Mouse (Mus musculus): ENCODE data around the gene Fcamr. TPM values are rescaled to one million over a fixed set of nuclear protein-coding genes. Genes with fewer than 3 reads are reported as not detected.
A peak's percentile ranks its signal among the peaks of the same experiment; 100 is the strongest.

The Fcamr gene
- total and polyA plus RNA-seq, 3 experiments = not detected

DNA sequence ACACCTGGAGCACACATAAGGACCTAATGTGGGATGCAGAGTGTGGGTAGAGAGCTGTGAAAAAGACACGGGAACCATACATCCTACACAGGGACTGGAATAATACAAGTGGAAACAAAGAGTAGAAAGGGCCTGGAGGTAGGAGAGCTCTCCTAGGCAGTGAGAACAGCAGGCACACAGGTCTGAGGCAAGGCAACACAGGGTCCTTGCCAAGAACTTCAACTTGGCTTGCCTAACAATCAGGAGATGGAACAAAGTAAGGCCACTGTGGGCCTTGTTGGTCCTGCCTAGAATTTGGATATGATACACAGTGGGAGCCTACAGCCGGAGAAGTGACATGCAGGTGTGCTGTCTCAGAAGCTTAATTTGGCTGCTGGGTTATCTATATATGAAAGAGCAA lies 30.8 kb upstream of the Fcamr start:
- TF ChIP-seq TAL1 (conservative IDR thresholded peaks at IDR 0.05; ENCODE audit: low read depth, low read length) = no peak
- TF ChIP-seq POLR2AphosphoS5 (IDR thresholded peaks at IDR 0.05; ENCODE audit: insufficient replicate concordance, low read depth, low read length) = no peak
- no peak for TF ChIP-seq GATA1 (IDR thresholded peaks at IDR 0.05; ENCODE audit: borderline replicate concordance, low read length)
- no peak for TF ChIP-seq GATA2 (IDR thresholded peaks at IDR 0.05; ENCODE audit: borderline replicate concordance, low read depth, low read length)
- TF ChIP-seq CTCF (IDR thresholded peaks at IDR 0.05; ENCODE audit: low read depth, low read length) = no peak
- no peaks in the 10 kb centered on the region for H3K36me3 ChIP-seq (replicated peaks)
- H3K4me1 ChIP-seq (ENCODE audit: insufficient read depth, low read depth, low read length) = peaks cover 19% of the 10 kb centered on the region
- H3K4me3 ChIP-seq (ENCODE audit: low read depth, low read length) = no peak overlapping the region
- no peak for DNase-seq (ENCODE audit: low spot score)
- no peak for ATAC-seq (ENCODE audit: extremely low read depth, insufficient number of reproducible peaks, low FRiP score, poor library complexity, severe bottlenecking)
- peaks cover 10% of the 10 kb centered on the region for H3K27me3 ChIP-seq (ENCODE audit: insufficient read depth, low read length)
- H3K9me3 ChIP-seq (replicated peaks) = no peaks in the 10 kb centered on the region

DNA sequence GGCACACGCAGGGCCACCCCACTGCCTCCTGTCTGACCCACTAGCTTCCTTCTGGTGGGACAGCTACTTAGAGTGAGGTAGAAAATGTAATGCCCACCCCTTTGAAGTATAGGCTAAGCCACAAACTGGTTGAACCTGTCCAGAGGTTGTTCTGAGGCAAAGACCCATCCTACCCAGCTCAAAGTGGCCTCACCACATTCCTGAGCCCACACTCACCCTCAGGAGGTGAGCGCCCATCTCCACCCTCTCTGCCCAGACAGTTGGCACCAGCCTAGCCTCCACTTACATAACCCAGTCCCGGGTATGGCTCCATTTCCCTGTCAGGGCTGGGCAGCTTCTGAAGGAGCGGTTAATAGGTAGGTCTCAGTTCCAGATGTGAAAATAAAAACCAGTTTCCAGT lies 30.2 kb upstream of the Fcamr start:
- no peak for ATAC-seq (ENCODE audit: extremely low read depth, insufficient number of reproducible peaks, low FRiP score, poor library complexity, severe bottlenecking)
- H3K27me3 ChIP-seq (ENCODE audit: insufficient read depth, low read length) = peaks cover 10% of the 10 kb centered on the region

DNA sequence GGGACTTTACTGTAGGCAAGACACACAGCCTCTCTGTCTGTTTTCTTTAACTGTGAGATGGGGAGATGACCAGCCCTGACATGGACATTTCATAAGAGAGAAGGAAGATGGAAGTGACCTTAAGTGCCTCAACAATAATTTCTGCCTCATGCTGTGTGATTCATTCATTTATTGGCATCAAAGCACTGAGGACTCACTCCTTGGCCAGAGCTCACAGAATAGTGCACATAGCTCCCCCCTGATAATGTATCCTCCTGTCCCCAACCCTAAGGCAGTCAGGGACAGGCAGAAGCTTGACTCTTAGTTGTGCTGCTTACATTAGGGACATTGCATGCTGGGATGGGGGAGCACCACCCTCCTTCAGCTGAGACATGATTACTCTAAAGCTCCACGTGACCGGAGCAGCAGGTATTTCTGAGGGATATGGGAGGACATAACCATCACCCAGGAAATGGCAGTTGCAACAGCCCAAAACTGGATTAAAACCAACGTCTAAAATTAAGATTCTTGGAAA lies 29.7 kb upstream of the Fcamr start:
- DNase-seq (ENCODE audit: low spot score) (no peak), ATAC-seq (ENCODE audit: extremely low read depth, insufficient number of reproducible peaks, low FRiP score, poor library complexity, severe bottlenecking) (no peak)
- Histone ChIP-seq H3K9me3 (replicated peaks) (no peaks in the 10 kb centered on the region), H3K4me1 (ENCODE audit: insufficient read depth, low read depth, low read length) (peaks cover 21% of the 10 kb centered on the region), H3K4me3 (ENCODE audit: low read depth, low read length) (no peak overlapping the region), H3K36me3 (replicated peaks) (no peaks in the 10 kb centered on the region), H3K27me3 (ENCODE audit: insufficient read depth, low read length) (peaks cover 10% of the 10 kb centered on the region)
- no peak for TF ChIP-seq GATA1 (IDR thresholded peaks at IDR 0.05; ENCODE audit: borderline replicate concordance, low read length)
- no peak for TF ChIP-seq GATA2 (IDR thresholded peaks at IDR 0.05; ENCODE audit: borderline replicate concordance, low read depth, low read length)

More for the DNA sequence above, 30.2 kb upstream of the Fcamr start:
- no peak for DNase-seq (ENCODE audit: low spot score)
- no peaks in the 10 kb centered on the region for H3K36me3 ChIP-seq (replicated peaks)
- TF ChIP-seq CTCF (IDR thresholded peaks at IDR 0.05; ENCODE audit: low read depth, low read length) (no peak), POLR2AphosphoS5 (IDR thresholded peaks at IDR 0.05; ENCODE audit: insufficient replicate concordance, low read depth, low read length) (no peak), TAL1 (conservative IDR thresholded peaks at IDR 0.05; ENCODE audit: low read depth, low read length) (no peak), GATA1 (IDR thresholded peaks at IDR 0.05; ENCODE audit: borderline replicate concordance, low read length) (no peak), GATA2 (IDR thresholded peaks at IDR 0.05; ENCODE audit: borderline replicate concordance, low read depth, low read length) (no peak)
- no peaks in the 10 kb centered on the region for H3K9me3 ChIP-seq (replicated peaks)
- H3K4me1 ChIP-seq (ENCODE audit: insufficient read depth, low read depth, low read length) = peaks cover 19% of the 10 kb centered on the region
- H3K4me3 ChIP-seq (ENCODE audit: low read depth, low read length) = no peak overlapping the region

DNA sequence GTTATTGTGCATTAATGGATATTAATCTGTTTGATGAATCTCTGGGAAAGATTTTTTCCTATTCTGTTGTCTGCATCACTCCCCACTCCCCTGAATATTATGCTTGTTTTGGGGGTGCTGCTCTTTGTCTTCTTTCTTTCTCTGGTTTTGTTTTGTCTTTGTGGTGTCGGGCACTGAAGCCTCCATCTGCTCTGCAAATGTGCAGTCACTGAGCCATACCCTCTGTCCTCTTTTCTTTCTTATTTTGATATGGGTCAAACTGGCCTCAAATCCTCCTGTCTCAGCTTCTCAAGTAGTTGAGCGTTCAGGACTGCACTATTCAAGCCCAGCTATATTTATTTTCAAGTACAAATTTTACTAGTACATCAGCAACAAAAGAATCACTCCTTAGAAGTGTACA lies 25.5 kb upstream of the Fcamr start:
- Histone ChIP-seq H3K4me3 (ENCODE audit: low read depth, low read length) (no peak overlapping the region), H3K27me3 (ENCODE audit: insufficient read depth, low read length) (peaks cover 9% of the 10 kb centered on the region), H3K9me3 (replicated peaks) (no peaks in the 10 kb centered on the region), H3K4me1 (ENCODE audit: insufficient read depth, low read depth, low read length) (peaks cover 25% of the 10 kb centered on the region), H3K36me3 (replicated peaks) (no peaks in the 10 kb centered on the region)
- TF ChIP-seq POLR2AphosphoS5 (IDR thresholded peaks at IDR 0.05; ENCODE audit: insufficient replicate concordance, low read depth, low read length) (no peak), CTCF (IDR thresholded peaks at IDR 0.05; ENCODE audit: low read depth, low read length) (no peak), TAL1 (conservative IDR thresholded peaks at IDR 0.05; ENCODE audit: low read depth, low read length) (no peak), GATA1 (IDR thresholded peaks at IDR 0.05; ENCODE audit: borderline replicate concordance, low read length) (no peak), GATA2 (IDR thresholded peaks at IDR 0.05; ENCODE audit: borderline replicate concordance, low read depth, low read length) (no peak)
- ATAC-seq (ENCODE audit: extremely low read depth, insufficient number of reproducible peaks, low FRiP score, poor library complexity, severe bottlenecking) (no peak), DNase-seq (ENCODE audit: low spot score) (no peak)

DNA sequence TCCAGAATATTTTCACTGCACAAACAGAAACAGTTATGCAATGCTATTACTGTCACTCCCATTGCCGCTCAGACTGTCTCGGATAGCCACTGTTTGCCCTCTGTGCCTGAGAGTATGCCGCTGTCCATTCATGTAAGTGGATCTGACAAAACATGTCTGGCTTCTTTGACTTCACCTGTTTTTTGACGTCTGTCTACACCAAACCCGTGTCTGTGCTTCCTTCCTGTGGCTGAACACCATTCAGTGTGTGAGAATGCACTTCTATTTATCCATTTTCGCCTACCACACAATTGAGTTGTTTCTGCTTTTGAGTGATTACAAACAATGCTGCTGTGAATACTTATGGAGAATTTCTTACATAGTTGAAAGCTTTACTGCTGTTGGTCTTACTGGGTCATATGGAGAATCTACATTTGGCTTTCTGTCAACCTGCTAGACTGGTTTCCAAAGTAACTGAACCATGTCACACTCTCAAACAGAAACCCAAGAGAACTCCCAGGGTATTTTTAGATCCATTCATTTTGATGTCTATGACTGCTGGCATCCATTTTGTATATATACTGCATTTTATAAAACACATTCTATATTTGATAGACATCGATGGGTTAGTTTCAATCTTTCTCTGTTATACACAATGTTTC lies 24.9 kb upstream of the Fcamr start:
- TF ChIP-seq POLR2AphosphoS5 (IDR thresholded peaks at IDR 0.05; ENCODE audit: insufficient replicate concordance, low read depth, low read length) = no peak
- Histone ChIP-seq H3K36me3 (replicated peaks) (no peaks in the 10 kb centered on the region), H3K4me3 (ENCODE audit: low read depth, low read length) (no peak overlapping the region), H3K27me3 (ENCODE audit: insufficient read depth, low read length) (peaks cover 3% of the 10 kb centered on the region), H3K9me3 (replicated peaks) (no peaks in the 10 kb centered on the region), H3K4me1 (ENCODE audit: insufficient read depth, low read depth, low read length) (peaks cover 20% of the 10 kb centered on the region)
- no peak for ATAC-seq (ENCODE audit: extremely low read depth, insufficient number of reproducible peaks, low FRiP score, poor library complexity, severe bottlenecking)
- no peak for DNase-seq (ENCODE audit: low spot score)

DNA sequence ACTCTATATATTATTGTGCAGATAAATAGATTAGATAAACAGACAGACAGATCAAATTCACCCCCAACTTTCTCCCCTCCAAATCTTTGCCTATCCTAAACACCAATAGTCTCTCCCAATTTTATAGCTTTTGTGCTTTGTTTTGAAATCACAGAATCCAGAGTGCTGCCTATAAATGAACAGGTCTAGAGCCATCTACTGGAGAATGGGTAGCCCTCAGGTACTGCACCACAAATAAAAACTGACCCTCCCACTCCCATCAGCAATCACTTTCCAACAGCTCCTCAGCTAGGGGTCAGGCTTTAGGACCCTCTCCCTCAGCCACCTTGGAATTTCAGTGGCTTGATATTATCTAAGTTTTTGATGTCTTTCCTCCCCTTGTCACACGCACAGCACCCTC lies 24.1 kb upstream of the Fcamr start:
- H3K36me3 ChIP-seq (replicated peaks) = no peaks in the 10 kb centered on the region
- ATAC-seq (ENCODE audit: extremely low read depth, insufficient number of reproducible peaks, low FRiP score, poor library complexity, severe bottlenecking) = peak; percentile 34; the same call in 1 of the 2 replicates

More for the DNA sequence above, 24.1 kb upstream of the Fcamr start:
- DNase-seq (ENCODE audit: low spot score) = no peak
- Histone ChIP-seq H3K27me3 (ENCODE audit: insufficient read depth, low read length) (no peaks in the 10 kb centered on the region; the same call in 1 of the 2 replicates), H3K4me1 (ENCODE audit: insufficient read depth, low read depth, low read length) (peaks cover 16% of the 10 kb centered on the region), H3K9me3 (replicated peaks) (no peaks in the 10 kb centered on the region), H3K4me3 (ENCODE audit: low read depth, low read length) (no peak overlapping the region)
- TF ChIP-seq CTCF (IDR thresholded peaks at IDR 0.05; ENCODE audit: low read depth, low read length) (no peak), GATA2 (IDR thresholded peaks at IDR 0.05; ENCODE audit: borderline replicate concordance, low read depth, low read length) (no peak), POLR2AphosphoS5 (IDR thresholded peaks at IDR 0.05; ENCODE audit: insufficient replicate concordance, low read depth, low read length) (no peak), TAL1 (conservative IDR thresholded peaks at IDR 0.05; ENCODE audit: low read depth, low read length) (no peak), GATA1 (IDR thresholded peaks at IDR 0.05; ENCODE audit: borderline replicate concordance, low read length) (no peak)
